Comparison of ENCODE assay signal across 10 mouse cellular contexts in genomic region chr14:74646107-74646793, GRCm38 (mm10). TPM values are rescaled to one million over a fixed set of nuclear protein-coding genes. Genes with fewer than 3 reads are reported as not detected.
A peak's percentile ranks its signal among the peaks of the same experiment; 100 is the strongest.
DNase-seq lines count a peak whose midpoint lies in the region; ATAC-seq lines count a peak whose summit lies in the region.
"Had no signal": no experiment of that assay in that cellular context is flagged by ENCODE, and none has a peak within 500 bp of the region (broad histone marks: within the 10 kb centered on the region; RNA-seq: fewer than 3 reads in every experiment).

No protein-coding gene starts in this region.

- H3K4me2 ChIP-seq in liver, embryonic 11.5 days, result peak overlapping the region; percentile 43
- no peak overlapping the region for H3K4me2 ChIP-seq in lung, embryonic 16.5 days (ENCODE audit: low read depth, low read length)

- no peak overlapping the region for H3K27ac ChIP-seq in liver, embryonic 11.5 days (ENCODE audit: low read depth, low read length)
- H3K27ac ChIP-seq in lung, embryonic 16.5 days (ENCODE audit: low read length), result no peak overlapping the region

- H3K9ac ChIP-seq in liver, embryonic 11.5 days (ENCODE audit: low read depth, low read length), result no peak overlapping the region
- H3K9ac ChIP-seq in lung, embryonic 16.5 days (ENCODE audit: low read length), result no peak overlapping the region

- WGBS in liver, embryonic 11.5 days, result 31% methylated on average over 11 of the region's 11 CpGs
- WGBS in lung, embryonic 16.5 days, result 33% methylated on average over 11 of the region's 11 CpGs

- H3K4me3 ChIP-seq in liver, embryonic 11.5 days (ENCODE audit: low read depth, low read length), result no peak overlapping the region
- H3K4me3 ChIP-seq in lung, embryonic 16.5 days (ENCODE audit: low read length), result no peak overlapping the region

- ATAC-seq in liver, embryonic 11.5 days (replicated peaks; ENCODE audit: low FRiP score), result peak; percentile 41; the same call in 1 of the 2 replicates
- peak; percentile 46; the same call in 1 of the 2 replicates for ATAC-seq in lung, embryonic 16.5 days (ENCODE audit: low read depth)

- peaks cover 12% of the 10 kb centered on the region for H3K27me3 ChIP-seq in liver, embryonic 11.5 days (replicated peaks; ENCODE audit: control insufficient read depth, insufficient read depth, low read length)
- H3K27me3 ChIP-seq in lung, embryonic 16.5 days (ENCODE audit: control insufficient read depth, insufficient read depth, low read depth, low read length), result no peaks in the 10 kb centered on the region; the same call in 1 of the 2 replicates

- H3K4me1 ChIP-seq in liver, embryonic 11.5 days (replicated peaks; ENCODE audit: control insufficient read depth, insufficient read depth, low read length), result peaks cover 9% of the 10 kb centered on the region
- peaks cover 11% of the 10 kb centered on the region; the same call in 1 of the 2 replicates for H3K4me1 ChIP-seq in lung, embryonic 16.5 days (replicated peaks; ENCODE audit: control insufficient read depth, insufficient read depth, low read length)

- DNase-seq in liver, embryonic 11.5 days (ENCODE audit: low spot score), result no peak
- DNase-seq in liver, result no peak
- peak; percentile 14 to 21 for DNase-seq in heart, adult 9 months (ENCODE audit: low spot score in 2 of 2)
- DNase-seq in cerebellum, postnatal 14 days, result no peak
- no peak for DNase-seq in layer of hippocampus, adult 8-10 months (ENCODE audit: low spot score in 2 of 2)
- DNase-seq in right cerebral cortex, postnatal 4 days, result no peak
- no peak for DNase-seq in right cerebral cortex, adult 18-20 months
- DNase-seq: adrenal gland, adult 2 months; midbrain, embryonic 14.5 days had no signal

- H3K9me3 ChIP-seq in liver, embryonic 11.5 days (ENCODE audit: control insufficient read depth, low read length), result no peaks in the 10 kb centered on the region
- H3K9me3 ChIP-seq in lung, embryonic 16.5 days (ENCODE audit: control insufficient read depth, low read length), result no peaks in the 10 kb centered on the region

- no peaks in the 10 kb centered on the region for H3K36me3 ChIP-seq in liver, embryonic 11.5 days (ENCODE audit: control insufficient read depth, insufficient read depth, low read length)
- H3K36me3 ChIP-seq in lung, embryonic 16.5 days (ENCODE audit: control insufficient read depth, insufficient read depth, low read length), result no peaks in the 10 kb centered on the region

RNA-seq across cellular contexts. Expression of gene Htr2a, which starts 5.6 kb away (rescaled TPM):
- 0.36 and 0.49 TPM in 2 replicates for polyA plus RNA-seq in liver, embryonic 11.5 days (2014; fragmentation: Nextera tagmentation; extraction: Ambion mirVana)
- 0.77 and 0.78 TPM in 2 replicates for polyA plus RNA-seq in lung, embryonic 16.5 days (2015; fragmentation: Nextera tagmentation; extraction: Ambion mirVana)
- 10 to 100 TPM in 2 of 4 experiments, 1 to 10 TPM in 2; 7.6 to 11.5 (median 9.6) TPM for total RNA-seq in layer of hippocampus, adult 8-10 months (2022)

Comparison
In these comparisons a context has a peak if more than half of its experiments do, and no peak if none do; other contexts are left out.
1. DNase-seq: peak in heart, adult 9 months (2 of 2); none in liver, embryonic 11.5 days (single experiment), liver (single experiment), cerebellum, postnatal 14 days (0 of 2), layer of hippocampus, adult 8-10 months (0 of 2), right cerebral cortex, postnatal 4 days (single experiment) and right cerebral cortex, adult 18-20 months (single experiment).